Mouse (Mus musculus) embryonic fibroblast, embryonic 13.5 days (primary cell): Measurements from ENCODE around the gene Rnf212b.

Experiments
- CTCF ChIP-seq: IDR thresholded peaks from 2 replicates; pipeline ENCODE4 v1.5.1; 2011; ENCODE audit warnings: mild to moderate bottlenecking, control low read depth, low read length, moderate library complexity, borderline replicate concordance; ENCODE audit not compliant: insufficient read depth
- POLR2A ChIP-seq: IDR thresholded peaks from 2 replicates; pipeline ENCODE4 v1.6.1; 2011; ENCODE audit warnings: low read depth, mild to moderate bottlenecking, control low read depth, low read length, moderate library complexity

DNA sequence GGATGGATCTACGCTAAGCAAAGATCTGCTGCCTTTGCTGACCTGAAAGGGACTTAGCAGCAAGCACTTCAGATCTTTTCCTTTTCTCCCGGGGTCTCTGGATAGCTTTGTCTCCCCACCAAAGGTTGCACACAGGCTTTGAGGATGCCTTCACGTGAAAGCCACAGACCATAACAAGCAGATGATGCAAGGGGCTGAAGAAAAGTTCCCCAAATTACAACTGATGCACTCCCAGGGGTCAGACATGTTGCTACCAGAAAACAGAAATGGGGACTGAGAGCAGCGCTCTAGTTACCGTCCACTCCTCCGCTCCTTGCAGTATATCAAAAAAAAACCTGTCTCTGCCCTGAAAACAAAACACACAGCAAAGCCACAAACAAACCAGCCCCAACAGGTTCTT lies 21.8 kb upstream of the Rnf212b start:
- TF ChIP-seq CTCF (no peak), POLR2A (no peak)
